Mouse (Mus musculus) liver, postnatal 0 days (tissue): ENCODE results near the gene Hist2h3b.

Experiments used
- CTCF ChIP-seq: sonication (generic); IDR thresholded peaks from 2 replicates; pipeline ENCODE4 v1.5.1; 2016; ENCODE audit warnings: antibody characterized with exemption, low read depth
- EP300 ChIP-seq: IDR thresholded peaks from 2 replicates; pipeline ENCODE4 v1.6.1; 2016; ENCODE audit warnings: antibody characterized with exemption, low read depth, mild to moderate bottlenecking

GRCm38 (mm10) chr3:96257190-96257589, 11.3 kb upstream of the Hist2h3b start:
- no peak for TF ChIP-seq CTCF
- no peak for TF ChIP-seq EP300
